Mouse (Mus musculus) heart, embryonic 11.5 days (tissue): Measurements from ENCODE around the gene Ctla4. TPM values are rescaled to one million over a fixed set of nuclear protein-coding genes. Genes with fewer than 3 reads are reported as not detected.

Experiments
- ATAC-seq: fragments of 200-750 bp; cut with Nextera tagmentation; replicated peaks from 2 replicates; pipeline ENCODE4 v1.8.0; 2017; ENCODE audit warnings: moderate library complexity; ENCODE audit not compliant: insufficient number of reproducible peaks, low FRiP score, low TSS enrichment
- H3K27ac ChIP-seq: fragments of 300-500 bp; sonication (generic); 2 replicates; pipeline ENCODE4 v1.5.1; 2014; ENCODE audit warnings: mild to moderate bottlenecking, low read depth, low read length
- H3K27me3 ChIP-seq: fragments of 300-500 bp; sonication (generic); 2 replicates; pipeline ENCODE4 v1.6.1; 2014; ENCODE audit warnings: mild to moderate bottlenecking, low read length, mixed read lengths; ENCODE audit not compliant: control insufficient read depth, insufficient read depth
- H3K36me3 ChIP-seq: fragments of 300-500 bp; sonication (generic); 2 replicates; pipeline ENCODE4 v1.6.1; 2014; ENCODE audit warnings: mild to moderate bottlenecking, low read length, moderate library complexity, mixed read lengths; ENCODE audit not compliant: control insufficient read depth, insufficient read depth
- H3K4me1 ChIP-seq: fragments of 300-500 bp; sonication (generic); 2 replicates; pipeline ENCODE4 v1.6.1; 2014; ENCODE audit warnings: low read length; ENCODE audit not compliant: control insufficient read depth, insufficient read depth
- H3K4me2 ChIP-seq: fragments of 300-500 bp; sonication (generic); 2 replicates; pipeline ENCODE4 v1.6.1; 2014; ENCODE audit warnings: mild to moderate bottlenecking, moderate library complexity
- H3K4me3 ChIP-seq: fragments of 300-500 bp; sonication (generic); 2 replicates; pipeline ENCODE4 v1.5.1; 2014; ENCODE audit warnings: low read depth, low read length
- H3K9ac ChIP-seq: fragments of 300-500 bp; sonication (generic); 2 replicates; pipeline ENCODE4 v1.6.1; 2014; ENCODE audit warnings: mild to moderate bottlenecking, low read depth, low read length, moderate library complexity
- H3K9me3 ChIP-seq: fragments of 300-500 bp; sonication (generic); replicated peaks from 2 replicates; pipeline ENCODE4 v1.6.1; 2016; ENCODE audit warnings: low read length; ENCODE audit not compliant: control insufficient read depth
- WGBS: fragments of 180-500 bp; shearing (Covaris S2); extraction: QIAGEN DNeasy Blood & Tissue Kit; methylation state at CpG from one replicate; pipeline ENCODE4 v1.1.7; 2014; ENCODE audit not compliant: insufficient replicate concordance; 5-methylcytosine and 5-hydroxymethylcytosine counted together
- polyA plus RNA-seq: library from polyadenylated mRNA; unstranded; fragments of >200 nt; fragmentation: Nextera tagmentation; extraction: Ambion mirVana; gene quantifications from 2 replicates; pipeline ENCODE4 v1.2.1, GENCODE M21; 2014

Ctla4 gene
- polyA plus RNA-seq, 1 experiment from 2014 or later = 0.09 TPM

- Histone ChIP-seq H3K4me2 (no peak overlapping the region), H3K4me1 (no peaks in the 10 kb centered on the region), H3K27ac (no peak overlapping the region), H3K36me3 (no peaks in the 10 kb centered on the region), H3K27me3 (no peaks in the 10 kb centered on the region), H3K4me3 (no peak overlapping the region), H3K9ac (no peak overlapping the region), H3K9me3 (no peaks in the 10 kb centered on the region)
- WGBS = 88% methylated on average over 3 of the region's 3 CpGs
- no peak for ATAC-seq
Observed at GRCm38 (mm10) chr1:60929036-60929435, 42.2 kb downstream of the Ctla4 start.

GRCm38 (mm10) chr1:60930397-60930796 lies 43.6 kb downstream of the Ctla4 start:
- Histone ChIP-seq H3K9me3 (no peaks in the 10 kb centered on the region), H3K4me3 (no peak overlapping the region), H3K36me3 (no peaks in the 10 kb centered on the region), H3K4me2 (no peak overlapping the region), H3K9ac (no peak overlapping the region), H3K27me3 (no peaks in the 10 kb centered on the region), H3K27ac (no peak overlapping the region), H3K4me1 (no peaks in the 10 kb centered on the region)
- WGBS = 74% methylated on average over 7 of the region's 7 CpGs
- no peak for ATAC-seq

GRCm38 (mm10) chr1:60935968-60936581 lies 49.3 kb downstream of the Ctla4 start:
- Histone ChIP-seq H3K36me3 (no peaks in the 10 kb centered on the region), H3K4me1 (no peaks in the 10 kb centered on the region), H3K4me2 (no peak overlapping the region), H3K9me3 (no peaks in the 10 kb centered on the region), H3K27ac (no peak overlapping the region; the same call in 1 of the 2 replicates), H3K4me3 (no peak overlapping the region), H3K9ac (no peak overlapping the region), H3K27me3 (no peaks in the 10 kb centered on the region)
- WGBS = 57% methylated on average over 8 of the region's 8 CpGs
- no peak for ATAC-seq

- H3K36me3 ChIP-seq = no peaks in the 10 kb centered on the region
- H3K27me3 ChIP-seq = no peaks in the 10 kb centered on the region
- ATAC-seq = no peak
- no peaks in the 10 kb centered on the region for H3K4me1 ChIP-seq
- WGBS = 73% methylated on average over 6 of the region's 6 CpGs
- H3K9ac ChIP-seq = no peak overlapping the region
- no peaks in the 10 kb centered on the region for H3K9me3 ChIP-seq
- no peak overlapping the region for H3K27ac ChIP-seq
- no peak overlapping the region for H3K4me3 ChIP-seq
- H3K4me2 ChIP-seq = no peak overlapping the region
Observed at GRCm38 (mm10) chr1:60936963-60937711, 50.3 kb downstream of the Ctla4 start.

GRCm38 (mm10) chr1:60938256-60938655 lies 51.5 kb downstream of the Ctla4 start:
- no peak overlapping the region for H3K4me2 ChIP-seq
- no peaks in the 10 kb centered on the region for H3K36me3 ChIP-seq
- WGBS = 70% methylated on average over 2 of the region's 2 CpGs
- no peak for ATAC-seq
- no peaks in the 10 kb centered on the region for H3K4me1 ChIP-seq
- no peak overlapping the region for H3K4me3 ChIP-seq
- no peak overlapping the region for H3K27ac ChIP-seq
- no peaks in the 10 kb centered on the region for H3K27me3 ChIP-seq
- H3K9ac ChIP-seq = no peak overlapping the region
- no peaks in the 10 kb centered on the region for H3K9me3 ChIP-seq

GRCm38 (mm10) chr1:60938974-60939373 lies 52.2 kb downstream of the Ctla4 start:
- Histone ChIP-seq H3K27ac (no peak overlapping the region), H3K36me3 (no peaks in the 10 kb centered on the region), H3K27me3 (no peaks in the 10 kb centered on the region), H3K9ac (no peak overlapping the region), H3K4me2 (no peak overlapping the region), H3K4me1 (no peaks in the 10 kb centered on the region), H3K9me3 (no peaks in the 10 kb centered on the region), H3K4me3 (no peak overlapping the region)
- WGBS = 76% methylated on average over 5 of the region's 5 CpGs
- ATAC-seq = no peak

GRCm38 (mm10) chr1:60940023-60940422 lies 53.2 kb downstream of the Ctla4 start:
- Histone ChIP-seq H3K9me3 (no peaks in the 10 kb centered on the region), H3K27me3 (no peaks in the 10 kb centered on the region), H3K4me1 (no peaks in the 10 kb centered on the region), H3K4me3 (no peak overlapping the region), H3K4me2 (no peak overlapping the region), H3K27ac (no peak overlapping the region), H3K36me3 (no peaks in the 10 kb centered on the region), H3K9ac (no peak overlapping the region)
- WGBS = 60% methylated on average over 3 of the region's 3 CpGs
- no peak for ATAC-seq

- no peak for ATAC-seq
- WGBS = 82% methylated on average over 1 of the region's 1 CpGs
- H3K4me3 ChIP-seq = no peak overlapping the region
Observed at GRCm38 (mm10) chr1:60940620-60941019, 53.8 kb downstream of the Ctla4 start.

More at GRCm38 (mm10) chr1:60940620-60941019, 53.8 kb downstream of the Ctla4 start:
- Histone ChIP-seq H3K36me3 (no peaks in the 10 kb centered on the region), H3K27ac (no peak overlapping the region), H3K27me3 (no peaks in the 10 kb centered on the region), H3K4me2 (no peak overlapping the region), H3K9me3 (no peaks in the 10 kb centered on the region), H3K4me1 (no peaks in the 10 kb centered on the region), H3K9ac (no peak overlapping the region)
